Mouse (Mus musculus) midbrain, embryonic 16.5 days (tissue): ENCODE data around the gene Olfml2b. TPM values are rescaled to one million over a fixed set of nuclear protein-coding genes. Genes with fewer than 3 reads are reported as not detected.

Source experiments
- ATAC-seq: fragments of 200-750 bp; cut with Nextera tagmentation; 2 replicates; pipeline ENCODE4 v1.8.0; 2017; ENCODE audit warnings: moderate TSS enrichment
- H3K27ac ChIP-seq: fragments of 300-500 bp; sonication (generic); 2 replicates; pipeline ENCODE4 v1.5.1; 2014; ENCODE audit warnings: mild to moderate bottlenecking, low read length, mixed read lengths
- H3K27me3 ChIP-seq: fragments of 300-500 bp; sonication (generic); 2 replicates; pipeline ENCODE4 v1.6.1; 2014; ENCODE audit warnings: low read depth, low read length, mixed read lengths; ENCODE audit not compliant: control insufficient read depth, insufficient read depth
- H3K36me3 ChIP-seq: fragments of 300-500 bp; sonication (generic); 2 replicates; pipeline ENCODE4 v1.6.1; 2014; ENCODE audit warnings: mild to moderate bottlenecking, low read length, moderate library complexity, mixed read lengths; ENCODE audit not compliant: control insufficient read depth, insufficient read depth
- H3K4me1 ChIP-seq: fragments of 300-500 bp; sonication (generic); 2 replicates; pipeline ENCODE4 v1.6.1; 2014; ENCODE audit warnings: mild to moderate bottlenecking, low read length, mixed read lengths; ENCODE audit not compliant: control insufficient read depth, insufficient read depth
- H3K4me2 ChIP-seq: fragments of 300-500 bp; sonication (generic); 2 replicates; pipeline ENCODE4 v1.6.1; 2014; ENCODE audit warnings: mild to moderate bottlenecking, low read length, mixed read lengths
- H3K4me3 ChIP-seq: fragments of 300-500 bp; sonication (generic); 2 replicates; pipeline ENCODE4 v1.5.1; 2014; ENCODE audit warnings: low read depth, mild to moderate bottlenecking, low read length, moderate library complexity, mixed read lengths
- H3K9ac ChIP-seq: fragments of 300-500 bp; sonication (generic); 2 replicates; pipeline ENCODE4 v1.6.1; 2014; ENCODE audit warnings: low read depth, low read length, mixed read lengths
- H3K9me3 ChIP-seq: fragments of 300-500 bp; sonication (generic); replicated peaks from 2 replicates; pipeline ENCODE4 v1.6.1; 2014; ENCODE audit warnings: mild to moderate bottlenecking, low read length, mixed read lengths; ENCODE audit not compliant: control insufficient read depth, poor library complexity, severe bottlenecking
- WGBS: fragments of 180-500 bp; shearing (Covaris S2); extraction: QIAGEN DNeasy Blood & Tissue Kit; methylation state at CpG from one replicate; pipeline ENCODE4 v1.1.7; 2014; 5-methylcytosine and 5-hydroxymethylcytosine counted together
- polyA plus RNA-seq: library from polyadenylated mRNA; unstranded; fragments of >200 nt; fragmentation: Nextera tagmentation; extraction: Ambion mirVana; gene quantifications from 2 replicates; pipeline ENCODE4 v1.2.1, GENCODE M21; 2015

Gene Olfml2b
- polyA plus RNA-seq, 1 experiment from 2014 or later: 4.2 TPM

DNA sequence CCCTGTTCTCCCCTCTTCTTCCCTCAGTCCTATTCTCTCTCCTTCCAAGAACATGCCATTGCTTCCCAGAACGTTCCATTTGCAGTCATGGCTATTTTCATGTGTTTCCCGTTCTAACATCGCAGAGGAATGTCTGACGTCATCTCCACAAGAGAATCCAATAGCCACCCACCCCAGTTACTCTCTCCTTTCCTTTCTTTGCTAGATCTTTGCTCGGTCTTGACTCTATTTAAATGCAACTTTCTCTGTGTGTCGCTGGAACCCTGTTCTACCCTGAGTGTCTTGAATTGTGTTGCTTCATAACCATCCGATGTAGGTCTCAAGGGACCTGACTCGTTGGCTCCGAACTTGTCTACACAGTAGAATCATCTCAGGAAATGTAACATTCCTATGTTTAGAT, 55.2 kb downstream of the Olfml2b start:
- 88% methylated on average over 9 of the region's 9 CpGs for whole genome bisulfite sequencing
- Histone ChIP-seq H3K4me1 (no peaks in the 10 kb centered on the region), H3K36me3 (no peaks in the 10 kb centered on the region), H3K9ac (no peak overlapping the region), H3K9me3 (no peaks in the 10 kb centered on the region), H3K27me3 (no peaks in the 10 kb centered on the region), H3K27ac (no peak overlapping the region), H3K4me2 (no peak overlapping the region), H3K4me3 (no peak overlapping the region)
- no peak for ATAC-seq

DNA sequence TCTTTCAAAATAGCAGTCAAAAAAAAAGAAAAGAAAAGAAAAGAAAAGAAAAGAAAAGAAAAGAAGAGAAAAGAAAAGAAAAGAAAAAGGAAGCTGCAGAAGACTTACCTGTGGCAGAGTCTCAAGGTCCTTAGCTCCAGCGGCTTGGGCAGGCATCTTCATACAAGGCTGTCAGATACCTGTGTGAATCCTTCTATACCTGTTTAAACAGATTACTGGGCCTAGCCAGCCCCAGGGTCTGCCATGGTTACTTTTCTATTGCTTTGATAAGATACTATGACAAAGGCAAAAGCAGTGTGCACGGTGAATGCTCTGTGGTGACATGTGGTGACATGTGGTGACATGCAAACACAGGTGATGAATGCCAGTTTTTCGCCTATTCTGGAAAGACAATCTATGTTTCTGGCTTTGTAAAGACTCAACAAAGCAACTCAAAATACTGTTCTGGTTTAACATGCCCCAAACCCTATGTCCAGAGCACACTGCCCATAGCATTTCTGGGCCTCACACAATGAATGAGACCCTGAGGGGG, 56.2 kb downstream of the Olfml2b start:
- no peak overlapping the region for H3K9ac ChIP-seq

DNA sequence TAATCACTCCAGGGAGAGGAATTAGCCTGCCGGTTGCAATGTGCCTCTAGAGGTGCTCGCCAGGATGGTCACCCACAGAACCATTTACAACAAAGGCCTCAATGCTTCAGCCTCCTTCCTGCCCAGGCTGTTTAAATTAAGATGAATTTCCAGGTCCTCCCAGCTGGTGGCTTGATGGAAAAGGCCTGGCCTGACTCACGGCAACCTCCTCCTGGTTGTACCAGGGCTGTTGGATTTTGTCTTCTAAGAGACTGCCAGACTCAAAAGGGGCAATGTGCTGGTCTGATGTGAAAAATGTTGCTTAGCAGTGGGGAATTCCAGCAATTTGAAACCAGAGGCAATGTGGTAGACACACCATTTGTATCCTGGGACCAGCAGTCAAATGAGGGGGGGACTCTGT, 56.8 kb downstream of the Olfml2b start:
- no peaks in the 10 kb centered on the region for H3K27me3 ChIP-seq
- H3K4me1 ChIP-seq: no peaks in the 10 kb centered on the region
- ATAC-seq: no peak
- H3K27ac ChIP-seq: no peak overlapping the region
- no peak overlapping the region for H3K9ac ChIP-seq
- no peaks in the 10 kb centered on the region for H3K36me3 ChIP-seq
- H3K4me2 ChIP-seq: no peak overlapping the region
- no peaks in the 10 kb centered on the region for H3K9me3 ChIP-seq
- no peak overlapping the region for H3K4me3 ChIP-seq
- 71% methylated on average over 3 of the region's 3 CpGs for WGBS

More for the DNA sequence above, 56.2 kb downstream of the Olfml2b start:
- Histone ChIP-seq H3K9me3 (no peaks in the 10 kb centered on the region), H3K4me3 (no peak overlapping the region), H3K27ac (no peak overlapping the region), H3K4me2 (no peak overlapping the region), H3K4me1 (no peaks in the 10 kb centered on the region), H3K36me3 (no peaks in the 10 kb centered on the region), H3K27me3 (no peaks in the 10 kb centered on the region)
- ATAC-seq: no peak
- WGBS: 81% methylated on average over 3 of the region's 3 CpGs

DNA sequence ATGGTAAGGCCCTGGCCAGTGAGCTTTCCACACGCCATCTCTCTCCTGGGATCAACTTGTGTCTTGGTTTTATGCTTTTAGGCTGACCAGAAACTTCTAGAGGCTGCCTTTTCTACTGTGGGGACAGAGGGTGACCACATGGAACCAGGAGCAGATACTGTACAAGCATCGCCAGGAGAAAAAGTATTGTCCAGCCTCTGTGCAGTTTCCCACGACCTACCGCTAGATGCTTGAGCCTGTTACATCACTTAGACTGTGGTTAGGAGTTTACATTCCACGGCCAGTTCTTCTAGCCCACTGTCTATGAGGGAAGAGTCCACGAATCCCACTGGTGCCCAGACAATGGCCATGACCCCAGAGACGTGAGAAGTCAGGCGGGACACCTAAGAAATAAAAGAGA, 57.2 kb downstream of the Olfml2b start:
- H3K4me3 ChIP-seq: no peak overlapping the region

DNA sequence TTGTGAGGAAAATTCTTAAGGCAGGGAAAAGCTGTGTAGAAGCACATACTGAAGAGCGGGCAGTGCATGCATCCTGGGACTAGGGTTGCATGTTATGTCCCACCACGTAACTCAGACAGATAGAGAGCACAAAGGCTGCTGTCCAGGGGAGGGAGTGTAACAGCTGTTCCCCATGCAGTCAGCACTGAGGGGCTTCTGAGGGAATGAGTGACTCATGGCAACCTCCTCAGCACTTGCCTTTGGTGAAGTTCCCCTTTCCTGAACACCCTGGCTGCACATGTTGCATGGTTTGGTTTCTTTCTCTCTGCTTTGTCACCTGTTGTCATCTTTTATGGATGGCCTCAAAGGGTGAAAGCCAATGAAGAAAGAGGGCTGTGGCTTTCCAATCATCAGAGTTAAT, 57.9 kb downstream of the Olfml2b start:
- no peak overlapping the region for H3K9ac ChIP-seq
- H3K36me3 ChIP-seq: no peaks in the 10 kb centered on the region
- H3K27ac ChIP-seq: no peak overlapping the region
- no peak for ATAC-seq
- 82% methylated on average over 2 of the region's 2 CpGs for WGBS
- no peak overlapping the region for H3K4me3 ChIP-seq
- no peaks in the 10 kb centered on the region for H3K4me1 ChIP-seq
- H3K27me3 ChIP-seq: no peaks in the 10 kb centered on the region
- no peaks in the 10 kb centered on the region for H3K9me3 ChIP-seq
- no peak overlapping the region for H3K4me2 ChIP-seq

More for the DNA sequence above, 57.2 kb downstream of the Olfml2b start:
- Histone ChIP-seq H3K9me3 (no peaks in the 10 kb centered on the region), H3K4me2 (no peak overlapping the region), H3K27ac (no peak overlapping the region), H3K36me3 (no peaks in the 10 kb centered on the region), H3K4me1 (no peaks in the 10 kb centered on the region), H3K27me3 (no peaks in the 10 kb centered on the region), H3K9ac (no peak overlapping the region)
- WGBS: 84% methylated on average over 8 of the region's 8 CpGs
- no peak for ATAC-seq

DNA sequence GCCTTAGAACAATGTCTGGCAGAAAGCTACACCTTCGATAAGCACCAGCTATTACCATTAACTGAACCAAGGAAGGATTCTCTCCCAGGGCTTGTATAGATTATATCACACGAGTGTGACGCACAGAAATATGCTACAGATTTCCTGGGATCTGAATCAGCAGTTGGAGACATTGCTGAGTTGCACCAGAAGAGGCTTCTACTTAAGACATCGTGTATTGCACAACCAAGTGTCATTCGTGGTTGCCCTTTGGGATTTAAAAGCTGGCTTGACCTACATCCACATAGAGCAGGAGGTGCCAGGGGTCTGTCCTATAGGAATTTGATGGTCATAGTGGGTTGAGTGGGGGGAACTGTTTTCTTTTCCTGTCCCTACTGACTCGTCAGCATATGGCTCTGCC, 58.6 kb downstream of the Olfml2b start:
- 94% methylated on average over 6 of the region's 6 CpGs for WGBS
- no peak overlapping the region for H3K9ac ChIP-seq
- H3K4me1 ChIP-seq: no peaks in the 10 kb centered on the region
- H3K27me3 ChIP-seq: no peaks in the 10 kb centered on the region
- no peak for ATAC-seq
- H3K9me3 ChIP-seq: no peaks in the 10 kb centered on the region
- H3K36me3 ChIP-seq: no peaks in the 10 kb centered on the region
- no peak overlapping the region for H3K27ac ChIP-seq
- no peak overlapping the region for H3K4me3 ChIP-seq
- no peak overlapping the region for H3K4me2 ChIP-seq

DNA sequence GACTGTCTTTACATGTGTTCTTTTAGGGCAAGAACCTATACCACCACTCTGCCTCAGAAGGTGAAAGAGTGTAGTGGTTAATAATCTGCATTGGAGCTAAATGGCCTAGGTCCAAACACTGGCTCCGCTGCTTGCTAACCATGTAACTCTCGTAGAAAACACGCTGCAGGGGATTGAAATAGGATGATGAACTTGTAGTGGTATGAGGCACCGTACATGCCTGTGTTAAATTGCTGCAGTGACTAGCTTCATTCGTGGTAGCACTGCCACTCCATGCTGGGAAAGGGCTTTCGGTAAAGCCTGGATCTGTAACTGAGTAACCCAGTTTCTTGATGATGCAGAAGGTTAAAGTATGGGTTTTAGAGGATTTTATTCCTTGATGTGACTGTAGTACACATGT, 59.8 kb downstream of the Olfml2b start:
- Histone ChIP-seq H3K4me1 (no peaks in the 10 kb centered on the region), H3K27ac (no peak overlapping the region), H3K27me3 (no peaks in the 10 kb centered on the region), H3K4me2 (no peak overlapping the region), H3K4me3 (no peak overlapping the region), H3K9ac (no peak overlapping the region), H3K36me3 (no peaks in the 10 kb centered on the region; the same call in 1 of the 2 replicates), H3K9me3 (no peaks in the 10 kb centered on the region)
- WGBS: 92% methylated on average over 6 of the region's 6 CpGs
- no peak for ATAC-seq

DNA sequence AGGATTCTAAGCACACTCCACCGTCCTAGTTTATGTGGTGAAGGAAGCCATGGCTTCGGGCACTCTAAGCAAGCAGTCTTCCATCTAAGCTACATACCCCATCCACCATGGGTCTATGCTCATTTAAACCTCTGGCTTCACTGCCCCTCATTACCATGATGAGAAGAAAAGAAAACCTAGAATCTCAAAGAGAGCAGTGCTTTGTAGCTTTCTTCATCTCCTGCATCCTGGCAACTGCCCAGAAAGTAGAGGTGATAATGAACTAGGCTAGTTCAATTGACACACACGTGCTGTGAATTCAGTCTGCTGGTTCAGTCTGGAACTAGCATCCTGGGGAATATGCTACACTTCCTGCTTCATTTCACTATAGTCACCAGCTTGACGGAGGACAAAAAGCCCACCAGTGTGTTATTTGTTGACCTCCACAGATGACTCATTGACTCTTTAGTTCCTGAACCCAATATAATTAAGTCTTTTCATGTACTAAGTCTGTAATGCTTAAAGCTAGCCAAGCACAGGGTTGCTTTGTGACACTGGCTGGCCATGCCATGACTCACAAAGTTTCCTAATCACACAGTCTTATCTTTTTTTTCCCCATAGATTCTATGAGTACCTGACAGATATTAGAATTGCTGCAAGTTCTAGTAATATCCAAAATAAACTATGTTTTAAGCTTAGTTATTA, 60.7 kb downstream of the Olfml2b start:
- ATAC-seq: no peak
- H3K9ac ChIP-seq: no peak overlapping the region
- H3K36me3 ChIP-seq: no peaks in the 10 kb centered on the region; the same call in none of the 2 replicates
- H3K27ac ChIP-seq: no peak overlapping the region
- H3K27me3 ChIP-seq: no peaks in the 10 kb centered on the region
- 70% methylated on average over 4 of the region's 4 CpGs for WGBS
- no peaks in the 10 kb centered on the region for H3K9me3 ChIP-seq
- no peaks in the 10 kb centered on the region for H3K4me1 ChIP-seq
- H3K4me3 ChIP-seq: no peak overlapping the region
- H3K4me2 ChIP-seq: no peak overlapping the region

DNA sequence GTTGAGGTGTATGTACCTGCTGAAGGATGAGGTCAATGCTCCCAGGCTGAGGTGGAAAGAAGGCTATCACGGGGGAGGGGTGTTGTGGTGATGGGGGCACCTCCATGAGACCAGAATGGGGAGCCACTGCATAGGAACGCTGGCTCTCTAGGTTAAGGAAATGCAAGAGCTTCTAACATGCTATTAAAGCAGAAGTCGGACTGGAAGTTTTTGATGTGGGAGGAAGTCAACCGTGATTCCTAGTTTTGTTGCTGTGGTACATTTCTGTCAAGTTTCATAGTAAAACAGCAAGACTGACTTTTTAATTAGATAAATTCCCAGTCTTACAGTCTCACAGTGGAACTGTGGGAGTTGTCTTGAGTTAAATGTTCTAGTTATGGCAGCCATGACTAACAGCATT, 61.7 kb downstream of the Olfml2b start:
- H3K9ac ChIP-seq: no peak overlapping the region
- H3K36me3 ChIP-seq: no peaks in the 10 kb centered on the region; the same call in none of the 2 replicates
- no peaks in the 10 kb centered on the region for H3K9me3 ChIP-seq
- H3K4me3 ChIP-seq: no peak overlapping the region
- 94% methylated on average over 4 of the region's 4 CpGs for WGBS
- ATAC-seq: no peak
- no peaks in the 10 kb centered on the region for H3K4me1 ChIP-seq
- H3K27ac ChIP-seq: no peak overlapping the region
- no peaks in the 10 kb centered on the region for H3K27me3 ChIP-seq
- H3K4me2 ChIP-seq: no peak overlapping the region
